Mouse (Mus musculus): ENCODE data around the gene Galnt16. TPM values are rescaled to one million over a fixed set of nuclear protein-coding genes. Genes with fewer than 3 reads are reported as not detected.

Galnt16 gene
- polyA plus RNA-seq, 1 experiment from 2014 or later: 6.3 TPM

DNA sequence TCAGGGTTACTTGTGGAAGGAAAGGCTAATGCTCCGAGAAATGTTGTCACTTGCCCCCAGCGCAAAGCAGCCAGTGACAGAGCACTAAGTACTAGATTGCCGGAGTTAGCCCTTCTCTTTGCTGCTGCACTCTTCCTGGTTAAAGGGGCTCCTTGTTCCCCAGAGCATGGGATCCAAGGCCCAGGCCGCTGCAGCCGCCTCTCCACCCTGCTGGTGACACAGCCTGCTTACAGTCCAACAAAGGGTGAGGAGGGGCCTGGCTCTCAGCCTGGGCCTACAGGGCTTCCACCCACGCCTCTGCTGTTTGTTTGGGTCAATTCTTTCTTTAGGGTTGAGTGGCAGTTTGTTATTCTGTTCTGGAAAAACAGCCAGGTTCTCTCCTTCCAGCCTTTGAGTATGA lies 80.7 kb downstream of the Galnt16 start:
- no peak overlapping the region for H3K4me3 ChIP-seq (ENCODE audit: low read depth, low read length)
- no peak overlapping the region for H3K9ac ChIP-seq (ENCODE audit: low read length)
- DNase-seq (ENCODE audit: low spot score): peak; percentile 51
- H3K36me3 ChIP-seq (ENCODE audit: control insufficient read depth, insufficient read depth, low read length): no peaks in the 10 kb centered on the region
- H3K4me1 ChIP-seq (replicated peaks; ENCODE audit: control insufficient read depth, insufficient read depth): no peaks in the 10 kb centered on the region; the same call in 1 of the 2 replicates
- ATAC-seq (ENCODE audit: low FRiP score, low TSS enrichment): 0 out of 2 replicates have a peak, but pooled peaks have one; percentile 58
- no peaks in the 10 kb centered on the region for H3K27me3 ChIP-seq (ENCODE audit: control insufficient read depth, insufficient read depth, low read length)
- H3K27ac ChIP-seq (replicated peaks): peak overlapping the region; percentile 67
- no peak for TF ChIP-seq EP300 (optimal IDR thresholded peaks at IDR 0.05)
- peak; percentile 46 for TF ChIP-seq CTCF (IDR thresholded peaks at IDR 0.05; ENCODE audit: low read depth)
- no peak overlapping the region for H3K4me2 ChIP-seq (replicated peaks; ENCODE audit: low read depth)
- no peaks in the 10 kb centered on the region for H3K9me3 ChIP-seq (ENCODE audit: control insufficient read depth, low read length)
- WGBS: 35% methylated on average over 6 of the region's 6 CpGs

DNA sequence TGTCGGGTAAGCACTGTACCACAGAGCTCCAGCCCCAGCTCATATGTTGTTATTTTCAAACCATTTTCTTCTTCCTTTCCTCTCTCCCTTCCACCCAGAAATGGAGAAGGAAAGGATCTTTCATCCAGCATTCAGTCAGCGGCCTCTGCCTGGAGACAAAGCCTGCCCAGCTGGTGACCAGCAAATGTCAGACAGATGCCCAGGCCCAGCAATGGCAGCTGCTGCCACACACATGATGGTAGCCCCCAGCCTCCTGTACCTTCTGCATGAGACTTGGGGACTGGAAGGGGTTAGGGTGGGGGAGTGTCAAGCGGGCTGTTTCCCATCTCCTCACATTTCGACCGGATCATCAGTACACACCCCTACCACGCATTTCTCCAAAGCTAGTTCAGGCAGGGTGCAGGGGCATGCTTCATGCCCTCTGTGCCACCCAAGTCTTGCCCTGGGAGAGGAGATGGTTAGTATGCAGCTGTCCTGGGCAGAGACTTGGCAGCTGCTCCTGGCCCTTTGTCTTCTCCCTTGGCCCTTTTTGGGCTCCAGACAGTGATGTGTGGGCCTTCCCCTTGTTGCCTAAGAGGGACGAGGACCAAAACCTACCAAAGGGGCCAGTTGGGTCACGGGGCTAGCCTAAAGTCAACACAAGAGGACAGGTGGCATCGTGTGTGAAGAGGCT lies 83.7 kb downstream of the Galnt16 start:
- Histone ChIP-seq H3K4me3 (ENCODE audit: low read depth, low read length) (no peak overlapping the region), H3K36me3 (ENCODE audit: control insufficient read depth, insufficient read depth, low read length) (no peaks in the 10 kb centered on the region), H3K9me3 (ENCODE audit: control insufficient read depth, low read length) (no peaks in the 10 kb centered on the region), H3K9ac (ENCODE audit: low read length) (no peak overlapping the region), H3K27me3 (ENCODE audit: control insufficient read depth, insufficient read depth, low read length) (no peaks in the 10 kb centered on the region), H3K4me2 (replicated peaks; ENCODE audit: low read depth) (no peak overlapping the region), H3K4me1 (replicated peaks; ENCODE audit: control insufficient read depth, insufficient read depth) (no peaks in the 10 kb centered on the region; the same call in 1 of the 2 replicates), H3K27ac (replicated peaks) (no peak overlapping the region)
- ATAC-seq (ENCODE audit: low FRiP score, low TSS enrichment) (no peak), DNase-seq (ENCODE audit: low spot score) (no peak)
- 85% methylated on average over 9 of the region's 9 CpGs for WGBS
- TF ChIP-seq EP300 (optimal IDR thresholded peaks at IDR 0.05) (no peak), CTCF (IDR thresholded peaks at IDR 0.05; ENCODE audit: low read depth) (no peak)

GRCm38 (mm10) chr12:80602432-80602831 lies 84.4 kb downstream of the Galnt16 start:
- Histone ChIP-seq H3K9ac (ENCODE audit: low read length) (no peak overlapping the region), H3K4me2 (replicated peaks; ENCODE audit: low read depth) (no peak overlapping the region), H3K27me3 (ENCODE audit: control insufficient read depth, insufficient read depth, low read length) (no peaks in the 10 kb centered on the region), H3K36me3 (ENCODE audit: control insufficient read depth, insufficient read depth, low read length) (no peaks in the 10 kb centered on the region), H3K4me1 (replicated peaks; ENCODE audit: control insufficient read depth, insufficient read depth) (no peaks in the 10 kb centered on the region; the same call in 1 of the 2 replicates), H3K4me3 (ENCODE audit: low read depth, low read length) (no peak overlapping the region), H3K27ac (replicated peaks) (no peak overlapping the region), H3K9me3 (ENCODE audit: control insufficient read depth, low read length) (no peaks in the 10 kb centered on the region)
- DNase-seq (ENCODE audit: low spot score): no peak
- TF ChIP-seq EP300 (optimal IDR thresholded peaks at IDR 0.05): no peak
- TF ChIP-seq CTCF (IDR thresholded peaks at IDR 0.05; ENCODE audit: low read depth): no peak
- WGBS: 85% methylated on average over 5 of the region's 5 CpGs
- ATAC-seq (ENCODE audit: low FRiP score, low TSS enrichment): no peak

DNA sequence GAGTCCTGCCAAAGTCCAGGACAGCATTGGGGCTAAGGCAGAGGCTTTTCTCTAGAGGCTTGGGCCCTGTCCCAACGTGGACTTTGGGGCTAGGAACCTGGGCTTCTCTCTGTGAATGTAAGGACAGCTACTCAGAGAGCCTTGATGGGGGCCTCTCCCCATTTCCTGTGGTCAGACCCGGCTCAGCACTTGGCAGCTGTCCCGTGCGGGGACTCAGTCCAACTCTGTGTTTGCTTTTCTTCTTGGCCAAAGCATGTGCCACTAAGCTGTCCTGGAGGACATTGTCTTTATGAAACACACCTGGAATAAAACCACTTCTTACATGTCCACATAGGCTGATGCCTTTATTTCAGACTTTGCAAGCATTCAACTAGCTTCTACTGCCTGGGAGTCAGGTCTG lies 85.5 kb downstream of the Galnt16 start:
- Histone ChIP-seq H3K27ac (replicated peaks) (no peak overlapping the region), H3K27me3 (ENCODE audit: control insufficient read depth, insufficient read depth, low read length) (no peaks in the 10 kb centered on the region)
- 8% methylated on average over 4 of the region's 4 CpGs for WGBS

GRCm38 (mm10) chr12:80604218-80604617 lies 86.1 kb downstream of the Galnt16 start:
- no peaks in the 10 kb centered on the region; the same call in 1 of the 2 replicates for H3K4me1 ChIP-seq (replicated peaks; ENCODE audit: control insufficient read depth, insufficient read depth)
- WGBS: 85% methylated on average over 2 of the region's 2 CpGs
- no peaks in the 10 kb centered on the region for H3K36me3 ChIP-seq (ENCODE audit: control insufficient read depth, insufficient read depth, low read length)
- ATAC-seq (ENCODE audit: low FRiP score, low TSS enrichment): no peak
- no peak overlapping the region for H3K4me2 ChIP-seq (replicated peaks; ENCODE audit: low read depth)
- no peak for TF ChIP-seq CTCF (IDR thresholded peaks at IDR 0.05; ENCODE audit: low read depth)
- no peaks in the 10 kb centered on the region for H3K9me3 ChIP-seq (ENCODE audit: control insufficient read depth, low read length)
- H3K27ac ChIP-seq (replicated peaks): no peak overlapping the region
- DNase-seq (ENCODE audit: low spot score): no peak
- H3K4me3 ChIP-seq (ENCODE audit: low read depth, low read length): no peak overlapping the region
- H3K9ac ChIP-seq (ENCODE audit: low read length): no peak overlapping the region
- H3K27me3 ChIP-seq (ENCODE audit: control insufficient read depth, insufficient read depth, low read length): no peaks in the 10 kb centered on the region

More for the DNA sequence above, 85.5 kb downstream of the Galnt16 start:
- Histone ChIP-seq H3K4me2 (replicated peaks; ENCODE audit: low read depth) (no peak overlapping the region), H3K36me3 (ENCODE audit: control insufficient read depth, insufficient read depth, low read length) (no peaks in the 10 kb centered on the region), H3K9me3 (ENCODE audit: control insufficient read depth, low read length) (no peaks in the 10 kb centered on the region), H3K9ac (ENCODE audit: low read length) (0 out of 2 replicates have a peak overlapping the region, but pooled peaks have one; percentile 0), H3K4me3 (ENCODE audit: low read depth, low read length) (no peak overlapping the region), H3K4me1 (replicated peaks; ENCODE audit: control insufficient read depth, insufficient read depth) (no peaks in the 10 kb centered on the region; the same call in 1 of the 2 replicates)
- no peak for TF ChIP-seq CTCF (IDR thresholded peaks at IDR 0.05; ENCODE audit: low read depth)
- TF ChIP-seq EP300 (optimal IDR thresholded peaks at IDR 0.05): no peak
- DNase-seq (ENCODE audit: low spot score) (peak; percentile 68), ATAC-seq (ENCODE audit: low FRiP score, low TSS enrichment) (peak; percentile 17; the same call in 1 of the 2 replicates)

GRCm38 (mm10) chr12:80608576-80608975 lies 90.5 kb downstream of the Galnt16 start:
- Histone ChIP-seq H3K4me1 (replicated peaks; ENCODE audit: control insufficient read depth, insufficient read depth) (no peaks in the 10 kb centered on the region; the same call in 1 of the 2 replicates), H3K27ac (replicated peaks) (no peak overlapping the region), H3K9ac (ENCODE audit: low read length) (no peak overlapping the region), H3K36me3 (ENCODE audit: control insufficient read depth, insufficient read depth, low read length) (no peaks in the 10 kb centered on the region), H3K9me3 (ENCODE audit: control insufficient read depth, low read length) (no peaks in the 10 kb centered on the region), H3K4me3 (ENCODE audit: low read depth, low read length) (no peak overlapping the region), H3K27me3 (ENCODE audit: control insufficient read depth, insufficient read depth, low read length) (no peaks in the 10 kb centered on the region), H3K4me2 (replicated peaks; ENCODE audit: low read depth) (no peak overlapping the region)
- DNase-seq (ENCODE audit: low spot score): no peak
- 59% methylated on average over 1 of the region's 1 CpGs for WGBS
- ATAC-seq (ENCODE audit: low FRiP score, low TSS enrichment): no peak
- TF ChIP-seq CTCF (IDR thresholded peaks at IDR 0.05; ENCODE audit: low read depth): no peak
- TF ChIP-seq EP300 (optimal IDR thresholded peaks at IDR 0.05): no peak

All from stomach, postnatal 0 days (tissue).